Mouse (Mus musculus) limb, embryonic 10.5 days (tissue): Measurements from ENCODE around the gene Nxt2. TPM values are rescaled to one million over a fixed set of nuclear protein-coding genes. Genes with fewer than 3 reads are reported as not detected.

Experiments used
- DNase-seq: peaks from one replicate; pipeline ENCODE4 v3.0.0-alpha.2; 2017; ENCODE audit warnings: low spot score
- H3K27ac ChIP-seq: fragments of 300-500 bp; sonication (generic); 2 replicates; pipeline ENCODE4 v1.5.1; 2016; ENCODE audit warnings: mild to moderate bottlenecking
- H3K27me3 ChIP-seq: fragments of 300-500 bp; sonication (generic); 2 replicates; pipeline ENCODE4 v1.6.1; 2016; ENCODE audit warnings: low read depth, mild to moderate bottlenecking; ENCODE audit not compliant: poor library complexity, severe bottlenecking
- H3K36me3 ChIP-seq: fragments of 300-500 bp; sonication (generic); 2 replicates; pipeline ENCODE4 v1.6.1; 2016; ENCODE audit warnings: mild to moderate bottlenecking, moderate library complexity
- H3K4me1 ChIP-seq: fragments of 300-500 bp; sonication (generic); 2 replicates; pipeline ENCODE4 v1.6.1; 2016
- H3K4me3 ChIP-seq: fragments of 300-500 bp; sonication (generic); 2 replicates; pipeline ENCODE4 v1.5.1; 2016; ENCODE audit warnings: mild to moderate bottlenecking, moderate library complexity
- H3K9me3 ChIP-seq: fragments of 300-500 bp; sonication (generic); replicated peaks from 2 replicates; pipeline ENCODE4 v1.6.1; 2016; ENCODE audit warnings: mild to moderate bottlenecking
- WGBS: fragments of 180-500 bp; shearing (Covaris S2); methylation state at CpG from one replicate; pipeline ENCODE4 v1.1.7; 2016; 5-methylcytosine and 5-hydroxymethylcytosine counted together
- polyA plus RNA-seq: library from polyadenylated mRNA; unstranded; fragments of >200 nt; fragmentation: Nextera tagmentation; extraction: Ambion mirVana; gene quantifications from 2 replicates; pipeline ENCODE4 v1.2.1, GENCODE M21; 2016

The Nxt2 gene
- polyA plus RNA-seq, 1 experiment from 2014 or later, result 9.0 TPM

- no peak overlapping the region for H3K4me3 ChIP-seq
- H3K9me3 ChIP-seq, result no peaks in the 10 kb centered on the region
- WGBS, result 60% methylated on average over 2 of the region's 2 CpGs
- H3K27me3 ChIP-seq, result peaks cover 34% of the 10 kb centered on the region; the same call in 1 of the 2 replicates
- H3K27ac ChIP-seq, result no peak overlapping the region
- no peaks in the 10 kb centered on the region for H3K36me3 ChIP-seq
- DNase-seq, result no peak
- no peaks in the 10 kb centered on the region for H3K4me1 ChIP-seq
Measured at GRCm38 (mm10) chrX:142237101-142237500, 10.5 kb downstream of the Nxt2 start.

GRCm38 (mm10) chrX:142245682-142246327 lies 19.2 kb downstream of the Nxt2 start:
- no peak for DNase-seq
- no peaks in the 10 kb centered on the region for H3K9me3 ChIP-seq
- H3K27ac ChIP-seq, result no peak overlapping the region
- no peaks in the 10 kb centered on the region for H3K4me1 ChIP-seq
- WGBS, result 84% methylated on average over 5 of the region's 5 CpGs
- no peaks in the 10 kb centered on the region for H3K36me3 ChIP-seq
- H3K27me3 ChIP-seq, result peaks cover 88% of the 10 kb centered on the region
- no peak overlapping the region for H3K4me3 ChIP-seq

DNA sequence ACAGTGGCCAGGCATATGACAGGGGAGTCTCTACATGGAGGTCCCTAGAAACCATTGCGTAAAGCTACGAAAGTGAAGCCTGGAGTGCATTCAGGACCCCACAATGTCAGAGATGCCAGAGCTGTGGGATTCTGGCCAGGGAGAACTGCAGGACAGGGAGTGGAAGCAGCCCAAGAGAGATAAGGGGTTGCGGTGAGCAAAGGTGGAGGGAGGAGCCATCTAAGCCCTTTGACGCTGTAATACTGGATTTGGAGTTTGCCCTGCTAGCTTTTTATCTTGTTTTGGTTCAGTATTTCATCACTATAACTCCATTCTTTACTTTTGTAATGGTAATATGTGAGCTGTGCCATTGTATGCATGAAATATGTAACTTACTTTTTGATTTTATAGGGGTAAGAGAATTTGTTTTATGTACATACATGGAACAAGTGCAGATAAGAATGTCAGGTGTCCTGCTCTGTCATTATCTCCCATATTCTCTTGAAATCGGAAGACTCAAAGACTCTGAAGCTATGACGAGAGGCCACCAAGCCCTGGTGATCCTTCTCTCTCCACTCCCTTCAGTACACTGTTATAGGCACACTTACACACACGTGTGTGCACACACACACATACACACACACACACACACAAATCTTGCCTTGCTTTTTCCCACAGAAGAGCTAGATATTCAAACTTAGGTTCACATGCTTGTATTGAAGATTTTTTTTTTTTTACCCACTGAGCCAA lies 23.6 kb downstream of the Nxt2 start:
- Histone ChIP-seq H3K27me3 (peaks cover 75% of the 10 kb centered on the region), H3K36me3 (no peaks in the 10 kb centered on the region), H3K4me1 (no peaks in the 10 kb centered on the region), H3K4me3 (no peak overlapping the region), H3K27ac (no peak overlapping the region), H3K9me3 (no peaks in the 10 kb centered on the region)
- WGBS, result 83% methylated on average over 7 of the region's 7 CpGs
- no peak for DNase-seq

- no peaks in the 10 kb centered on the region for H3K4me1 ChIP-seq
- no peaks in the 10 kb centered on the region for H3K9me3 ChIP-seq
- H3K4me3 ChIP-seq, result no peak overlapping the region
- H3K27me3 ChIP-seq, result peaks cover 84% of the 10 kb centered on the region
- H3K27ac ChIP-seq, result no peak overlapping the region
- H3K36me3 ChIP-seq, result no peaks in the 10 kb centered on the region
- WGBS, result 77% methylated on average over 3 of the region's 3 CpGs
- no peak for DNase-seq
Measured at GRCm38 (mm10) chrX:142276031-142276430, 49.5 kb downstream of the Nxt2 start.

DNA sequence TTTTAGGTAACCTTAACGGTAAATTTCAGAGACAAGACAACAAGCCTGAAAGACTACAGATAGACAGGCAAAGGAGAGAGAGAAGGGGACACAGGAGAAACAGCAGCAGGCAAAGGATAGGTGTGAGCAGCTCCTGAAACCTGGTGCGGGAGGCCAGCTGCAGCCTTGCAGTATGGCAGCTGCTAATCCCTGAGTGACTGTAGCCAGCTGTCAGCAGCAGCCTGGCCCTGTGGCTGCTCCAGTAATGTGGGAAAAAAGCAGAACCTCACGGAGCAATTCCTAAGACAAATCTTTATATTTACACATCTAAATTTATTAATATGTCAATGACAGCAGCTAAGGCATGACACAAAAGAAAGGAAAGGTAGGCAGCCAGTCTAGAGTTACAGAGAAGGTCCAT lies 50.0 kb downstream of the Nxt2 start:
- 52% methylated on average over 3 of the region's 3 CpGs for WGBS
- H3K36me3 ChIP-seq, result no peaks in the 10 kb centered on the region
- H3K4me1 ChIP-seq, result no peaks in the 10 kb centered on the region
- H3K27ac ChIP-seq, result no peak overlapping the region
- no peaks in the 10 kb centered on the region for H3K9me3 ChIP-seq
- peaks cover 84% of the 10 kb centered on the region for H3K27me3 ChIP-seq
- no peak overlapping the region for H3K4me3 ChIP-seq
- DNase-seq, result peak; percentile 29

DNA sequence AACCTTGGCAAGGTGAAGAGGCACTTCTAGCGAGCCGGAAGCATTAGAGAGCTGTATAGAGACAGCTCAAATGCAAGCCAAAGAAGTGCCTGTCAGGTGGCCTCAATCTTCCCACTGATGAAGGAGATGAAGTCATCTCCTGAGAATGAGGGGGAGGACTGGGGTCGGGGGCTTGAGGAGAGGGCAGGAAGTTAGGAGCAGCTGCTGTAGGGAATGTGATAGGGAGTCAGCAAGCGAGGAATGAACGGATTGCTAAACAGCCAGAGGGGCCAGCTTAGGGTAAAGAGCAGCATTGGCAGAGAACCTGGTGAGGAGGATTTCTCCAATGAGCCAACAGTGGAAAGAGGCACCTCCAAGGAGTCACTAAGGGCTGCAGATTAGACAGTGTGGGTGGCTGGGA lies 59.3 kb downstream of the Nxt2 start:
- H3K4me1 ChIP-seq, result no peaks in the 10 kb centered on the region
- WGBS, result 60% methylated on average over 5 of the region's 5 CpGs
- no peaks in the 10 kb centered on the region for H3K9me3 ChIP-seq
- H3K27me3 ChIP-seq, result peaks cover 84% of the 10 kb centered on the region
- no peak overlapping the region for H3K27ac ChIP-seq
- DNase-seq, result no peak
- H3K4me3 ChIP-seq, result no peak overlapping the region
- no peaks in the 10 kb centered on the region for H3K36me3 ChIP-seq

Other genes with a start within 250 kb of the Nxt2 start
- not detected in 2 replicates for gene Gucy2f, start 29.8 kb upstream of the Nxt2 start, polyA plus RNA-seq
- gene Kcne1l, start 79.5 kb downstream of the Nxt2 start, polyA plus RNA-seq, result 4.6 and 11.3 TPM in 2 replicates
- gene Acsl4, start 163.8 kb downstream of the Nxt2 start, polyA plus RNA-seq, result 12.5 and 14.5 TPM in 2 replicates